Mouse (Mus musculus) retina, adult 2 months (tissue): ENCODE data around the gene Birc3.

Source experiments
- DNase-seq: peaks from one replicate; pipeline ENCODE4 v3.0.0-alpha.2; 2012; ENCODE audit warnings: low read depth, low spot score

The Birc3 gene

GRCm38 (mm10) chr9:7822758-7823157, 50.2 kb downstream of the Birc3 start:
- DNase-seq: no peak

- DNase-seq: no peak
Measured at GRCm38 (mm10) chr9:7805101-7805506, 67.9 kb downstream of the Birc3 start.
